In the genomic region with DNA sequence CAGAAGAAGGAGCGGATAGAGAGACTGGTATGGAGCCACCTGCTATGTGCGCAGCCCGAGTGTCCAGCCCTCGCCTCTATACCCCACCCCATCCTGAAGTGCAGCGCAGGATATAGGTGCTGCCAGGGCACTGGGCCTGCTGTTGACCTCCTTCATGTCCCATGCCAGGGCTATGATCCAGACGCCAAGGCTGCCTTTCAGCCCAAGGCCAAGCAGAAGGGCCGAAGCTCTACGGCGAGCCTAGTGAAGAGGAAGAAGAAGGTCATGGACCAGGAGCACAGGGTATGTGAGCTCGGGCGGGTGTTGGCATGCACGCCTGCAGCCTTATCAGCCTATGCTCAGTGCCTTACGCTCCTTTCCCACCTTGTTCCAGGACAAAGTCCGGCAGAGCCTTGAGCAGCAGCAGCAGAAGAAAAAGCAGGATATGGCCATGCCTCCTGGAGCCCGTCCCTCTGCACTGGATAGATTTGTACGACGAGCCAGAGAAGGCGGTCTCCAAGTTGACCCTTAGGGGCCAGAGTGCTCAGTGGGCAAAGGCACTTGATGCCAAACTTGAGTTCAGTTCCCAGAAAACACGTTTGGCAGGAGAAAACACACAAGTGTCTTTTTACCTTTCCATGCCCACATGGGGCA, we compare ENCODE assay signal across 14 mouse cellular contexts. TPM values are rescaled to one million over a fixed set of nuclear protein-coding genes. Genes with fewer than 3 reads are reported as not detected.
DNase-seq lines count a peak whose midpoint lies in the region; ATAC-seq and TF ChIP-seq lines count a peak whose summit lies in the region.
"Had no signal": no experiment of that assay in that cellular context is flagged by ENCODE, and none has a peak within 500 bp of the region (broad histone marks: within the 10 kb centered on the region; RNA-seq: fewer than 3 reads in every experiment).

No protein-coding gene starts in this region.

- DNase-seq in hindbrain, embryonic 14.5 days (ENCODE audit: low spot score), result no peak
- DNase-seq in hindbrain, embryonic 11.5 days (ENCODE audit: low spot score), result no peak
- peak; percentile 36 for DNase-seq in ovary, postnatal 36 days (ENCODE audit: low spot score)
- DNase-seq in ovary, postnatal 10 days (ENCODE audit: low spot score), result no peak
- peak; percentile 78 for DNase-seq in stomach, postnatal 0 days (ENCODE audit: low spot score)
- no peak for DNase-seq in thymus, adult 18-20 months
- DNase-seq: forebrain, postnatal 0 days; lung, embryonic 14.5 days; right cerebral cortex, postnatal 14 days had no signal

- H3K27me3 ChIP-seq in hindbrain, embryonic 14.5 days (ENCODE audit: control insufficient read depth, insufficient read depth, low read length), result no peaks in the 10 kb centered on the region
- H3K27me3 ChIP-seq in hindbrain, embryonic 11.5 days (ENCODE audit: control insufficient read depth, insufficient read depth, low read length), result no peaks in the 10 kb centered on the region
- H3K27me3 ChIP-seq in intestine, embryonic 15.5 days (replicated peaks), result no peaks in the 10 kb centered on the region
- H3K27me3 ChIP-seq in stomach, postnatal 0 days (ENCODE audit: control insufficient read depth, insufficient read depth, low read length), result no peaks in the 10 kb centered on the region
- H3K27me3 ChIP-seq: CH12.LX; kidney, embryonic 15.5 days had no signal

- H3K9ac ChIP-seq in hindbrain, embryonic 14.5 days, result no peak overlapping the region
- H3K9ac ChIP-seq in hindbrain, embryonic 11.5 days (ENCODE audit: low read depth, low read length), result no peak overlapping the region
- H3K9ac ChIP-seq in intestine, embryonic 15.5 days, result peak overlapping the region; percentile 21; the same call in 1 of the 2 replicates
- H3K9ac ChIP-seq in stomach, postnatal 0 days (ENCODE audit: low read length), result no peak overlapping the region
- H3K9ac ChIP-seq: forebrain, postnatal 0 days; kidney, embryonic 15.5 days; lung, embryonic 14.5 days had no signal

- WGBS in hindbrain, embryonic 14.5 days, result 89% methylated on average over 19 of the region's 19 CpGs
- whole genome bisulfite sequencing in hindbrain, embryonic 11.5 days, result 93% methylated on average over 19 of the region's 19 CpGs
- 69% methylated on average over 19 of the region's 19 CpGs for WGBS in intestine, embryonic 15.5 days
- WGBS in stomach, postnatal 0 days, result 75% methylated on average over 19 of the region's 19 CpGs

- H3K4me3 ChIP-seq in hindbrain, embryonic 14.5 days (replicated peaks; ENCODE audit: low read length), result no peak overlapping the region
- no peak overlapping the region for H3K4me3 ChIP-seq in hindbrain, embryonic 11.5 days (ENCODE audit: low read depth, low read length)
- 0 out of 2 replicates have a peak overlapping the region, but pooled peaks have one; percentile 1 for H3K4me3 ChIP-seq in intestine, embryonic 15.5 days (replicated peaks)
- no peak overlapping the region for H3K4me3 ChIP-seq in stomach, postnatal 0 days (ENCODE audit: low read depth, low read length)

- H3K9me3 ChIP-seq in hindbrain, embryonic 14.5 days (ENCODE audit: control insufficient read depth, low read length), result no peaks in the 10 kb centered on the region
- no peaks in the 10 kb centered on the region for H3K9me3 ChIP-seq in hindbrain, embryonic 11.5 days (ENCODE audit: control insufficient read depth, low read length)
- H3K9me3 ChIP-seq in intestine, embryonic 15.5 days, result no peaks in the 10 kb centered on the region
- no peaks in the 10 kb centered on the region for H3K9me3 ChIP-seq in stomach, postnatal 0 days (ENCODE audit: control insufficient read depth, low read length)
- H3K9me3 ChIP-seq: kidney, embryonic 15.5 days had no signal

- peak overlapping the region; percentile 85; the same call in 1 of the 2 replicates for H3K4me2 ChIP-seq in hindbrain, embryonic 14.5 days (replicated peaks)
- no peak overlapping the region for H3K4me2 ChIP-seq in hindbrain, embryonic 11.5 days (replicated peaks; ENCODE audit: low read depth, low read length)
- H3K4me2 ChIP-seq in intestine, embryonic 15.5 days (replicated peaks), result peak overlapping the region; percentile 91
- peak overlapping the region; percentile 87; the same call in 1 of the 2 replicates for H3K4me2 ChIP-seq in stomach, postnatal 0 days (replicated peaks; ENCODE audit: low read depth)
- H3K4me2 ChIP-seq: kidney, embryonic 15.5 days; lung, embryonic 14.5 days had no signal

- no peak for ATAC-seq in hindbrain, embryonic 14.5 days (ENCODE audit: low FRiP score)
- no peak for ATAC-seq in hindbrain, embryonic 11.5 days (ENCODE audit: low FRiP score)
- ATAC-seq in intestine, embryonic 15.5 days, result peak; percentile 67
- peak; percentile 72 for ATAC-seq in stomach, postnatal 0 days (ENCODE audit: low FRiP score, low TSS enrichment)
- ATAC-seq: forebrain, postnatal 0 days had no signal

- H3K36me3 ChIP-seq in hindbrain, embryonic 14.5 days (replicated peaks; ENCODE audit: control insufficient read depth, insufficient read depth), result peaks cover 81% of the 10 kb centered on the region
- peaks cover 9% of the 10 kb centered on the region; the same call in 1 of the 2 replicates for H3K36me3 ChIP-seq in hindbrain, embryonic 11.5 days (ENCODE audit: control insufficient read depth, insufficient read depth, low read length)
- peaks cover 22% of the 10 kb centered on the region for H3K36me3 ChIP-seq in intestine, embryonic 15.5 days
- peaks cover 16% of the 10 kb centered on the region for H3K36me3 ChIP-seq in stomach, postnatal 0 days (ENCODE audit: control insufficient read depth, insufficient read depth, low read length)

- TF ChIP-seq CTCF in stomach, postnatal 0 days (IDR thresholded peaks at IDR 0.05; ENCODE audit: low read depth), result no peak

- no peak overlapping the region for H3K27ac ChIP-seq in hindbrain, embryonic 14.5 days
- no peak overlapping the region for H3K27ac ChIP-seq in hindbrain, embryonic 11.5 days (ENCODE audit: low read depth, low read length)
- peak overlapping the region; percentile 70 for H3K27ac ChIP-seq in intestine, embryonic 15.5 days
- peak overlapping the region; percentile 56; the same call in 1 of the 2 replicates for H3K27ac ChIP-seq in stomach, postnatal 0 days (replicated peaks)
- H3K27ac ChIP-seq: kidney, embryonic 15.5 days; layer of hippocampus, adult 2 months; left cerebral cortex, adult 2 months had no signal

- TF ChIP-seq EP300 in stomach, postnatal 0 days (optimal IDR thresholded peaks at IDR 0.05), result no peak

- peaks cover 25% of the 10 kb centered on the region for H3K4me1 ChIP-seq in hindbrain, embryonic 14.5 days (replicated peaks; ENCODE audit: control insufficient read depth, insufficient read depth, low read length)
- peaks cover 10% of the 10 kb centered on the region for H3K4me1 ChIP-seq in hindbrain, embryonic 11.5 days (replicated peaks; ENCODE audit: control insufficient read depth, insufficient read depth, low read length)
- H3K4me1 ChIP-seq in intestine, embryonic 15.5 days (replicated peaks), result peaks cover 46% of the 10 kb centered on the region
- peaks cover 4% of the 10 kb centered on the region for H3K4me1 ChIP-seq in stomach, postnatal 0 days (replicated peaks; ENCODE audit: control insufficient read depth, insufficient read depth)

RNA-seq across cellular contexts. Expression of a gene that starts 2.3 kb away (rescaled TPM):
- 7.8 and 9.2 TPM in 2 replicates for polyA plus RNA-seq in hindbrain, embryonic 14.5 days (2014; fragmentation: Nextera tagmentation; extraction: Ambion mirVana)
- polyA plus RNA-seq in hindbrain, embryonic 11.5 days (2014; fragmentation: Nextera tagmentation; extraction: Ambion mirVana), result 4.8 and 5.3 TPM in 2 replicates
- polyA plus RNA-seq in intestine, embryonic 15.5 days (2015; fragmentation: Nextera tagmentation; extraction: Ambion mirVana), result 9.8 TPM in 2 replicates
- 15.0 and 15.2 TPM in 2 replicates for polyA plus RNA-seq in stomach, postnatal 0 days (2015; fragmentation: Nextera tagmentation; extraction: Ambion mirVana)

RNA-seq across cellular contexts. Expression of a gene that starts 6.6 kb away (rescaled TPM):
- polyA plus RNA-seq in hindbrain, embryonic 14.5 days (2014; fragmentation: Nextera tagmentation; extraction: Ambion mirVana), result 56.0 and 56.6 TPM in 2 replicates
- 38.2 and 39.4 TPM in 2 replicates for polyA plus RNA-seq in hindbrain, embryonic 11.5 days (2014; fragmentation: Nextera tagmentation; extraction: Ambion mirVana)
- polyA plus RNA-seq in intestine, embryonic 15.5 days (2015; fragmentation: Nextera tagmentation; extraction: Ambion mirVana), result 44.0 and 47.4 TPM in 2 replicates
- 24.7 and 26.3 TPM in 2 replicates for polyA plus RNA-seq in stomach, postnatal 0 days (2015; fragmentation: Nextera tagmentation; extraction: Ambion mirVana)

RNA-seq across cellular contexts. Expression of a gene that starts 6.8 kb away (rescaled TPM):
- 804 and 966 TPM in 2 replicates for polyA plus RNA-seq in hindbrain, embryonic 14.5 days (2014; fragmentation: Nextera tagmentation; extraction: Ambion mirVana)
- polyA plus RNA-seq in hindbrain, embryonic 11.5 days (2014; fragmentation: Nextera tagmentation; extraction: Ambion mirVana), result 1,221 and 1,241 TPM in 2 replicates
- 1,812 and 1,948 TPM in 2 replicates for polyA plus RNA-seq in intestine, embryonic 15.5 days (2015; fragmentation: Nextera tagmentation; extraction: Ambion mirVana)
- polyA plus RNA-seq in stomach, postnatal 0 days (2015; fragmentation: Nextera tagmentation; extraction: Ambion mirVana), result 1,740 and 1,781 TPM in 2 replicates

RNA-seq across cellular contexts. Expression of a gene that starts 8.6 kb away (rescaled TPM):
- 15.6 and 19.5 TPM in 2 replicates for polyA plus RNA-seq in hindbrain, embryonic 14.5 days (2014; fragmentation: Nextera tagmentation; extraction: Ambion mirVana)
- 26.8 and 29.4 TPM in 2 replicates for polyA plus RNA-seq in hindbrain, embryonic 11.5 days (2014; fragmentation: Nextera tagmentation; extraction: Ambion mirVana)
- 37.1 and 38.5 TPM in 2 replicates for polyA plus RNA-seq in intestine, embryonic 15.5 days (2015; fragmentation: Nextera tagmentation; extraction: Ambion mirVana)
- polyA plus RNA-seq in stomach, postnatal 0 days (2015; fragmentation: Nextera tagmentation; extraction: Ambion mirVana), result 17.1 and 20.2 TPM in 2 replicates

RNA-seq across cellular contexts. Expression of a gene that starts 8.9 kb away (rescaled TPM):
- polyA plus RNA-seq in hindbrain, embryonic 14.5 days (2014; fragmentation: Nextera tagmentation; extraction: Ambion mirVana), result 157 and 161 TPM in 2 replicates
- 201 and 205 TPM in 2 replicates for polyA plus RNA-seq in hindbrain, embryonic 11.5 days (2014; fragmentation: Nextera tagmentation; extraction: Ambion mirVana)
- 153 and 159 TPM in 2 replicates for polyA plus RNA-seq in intestine, embryonic 15.5 days (2015; fragmentation: Nextera tagmentation; extraction: Ambion mirVana)
- polyA plus RNA-seq in stomach, postnatal 0 days (2015; fragmentation: Nextera tagmentation; extraction: Ambion mirVana), result 92.7 and 96.8 TPM in 2 replicates

Comparison
In these comparisons a context has a peak if more than half of its experiments do, and no peak if none do; other contexts are left out.
1. DNase-seq: peak in ovary, postnatal 36 days (single experiment) and stomach, postnatal 0 days (single experiment); none in hindbrain, embryonic 14.5 days (single experiment), hindbrain, embryonic 11.5 days (single experiment), ovary, postnatal 10 days (single experiment) and thymus, adult 18-20 months (0 of 2).
2. ATAC-seq: peak in intestine, embryonic 15.5 days (single experiment) and stomach, postnatal 0 days (single experiment); none in hindbrain, embryonic 14.5 days (single experiment) and hindbrain, embryonic 11.5 days (single experiment).
3. H3K27ac ChIP-seq: peak in intestine, embryonic 15.5 days (single experiment) and stomach, postnatal 0 days (single experiment); none in hindbrain, embryonic 14.5 days (single experiment) and hindbrain, embryonic 11.5 days (single experiment).